Mouse (Mus musculus): ENCODE results near the gene Jazf1. TPM values are rescaled to one million over a fixed set of nuclear protein-coding genes. Genes with fewer than 3 reads are reported as not detected.

Gene Jazf1
- total RNA-seq, 1 experiment, result 1.2 TPM

DNA sequence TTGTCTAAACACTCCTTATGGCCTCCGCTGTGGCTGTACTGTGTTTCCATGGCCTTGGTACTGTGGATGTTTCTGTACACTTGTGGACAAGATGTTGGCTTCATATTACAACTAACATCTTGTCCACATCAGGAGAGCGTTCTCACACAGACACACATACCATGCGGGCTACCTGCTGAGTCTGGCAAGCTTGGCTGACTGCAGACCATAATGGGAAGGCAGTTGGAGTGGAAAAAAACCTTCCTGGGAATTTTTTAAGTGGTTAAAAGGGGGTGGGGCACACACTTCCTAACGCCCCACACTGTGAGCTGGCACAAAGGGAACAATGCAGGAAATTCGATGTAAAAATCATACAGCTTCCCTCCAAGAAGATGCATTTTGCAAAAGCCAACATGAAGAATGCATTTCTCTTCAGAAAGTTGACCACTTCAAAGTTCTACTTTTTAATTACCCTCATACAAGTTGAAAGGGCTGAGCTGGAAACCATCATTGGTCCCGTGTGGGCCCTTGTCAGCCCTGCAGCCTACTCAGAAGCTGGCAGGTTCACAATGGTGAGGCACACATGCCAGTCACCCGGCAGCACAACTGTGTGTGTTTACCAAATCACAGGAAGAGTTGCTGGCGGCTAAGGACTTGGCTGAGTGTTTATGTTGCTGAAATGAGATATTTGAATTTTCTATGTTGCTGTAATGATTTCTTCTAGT lies 215.9 kb downstream of the Jazf1 start:
- Histone ChIP-seq H3K4me3 (ENCODE audit: insufficient read depth in 1 of 2, low read depth in 1 of 2, low read length in 2 of 2, poor library complexity in 1 of 2, severe bottlenecking in 1 of 2) (no peak overlapping the region), H3K4me1 (ENCODE audit: control insufficient read depth in 2 of 2, insufficient read depth in 2 of 2, low read length in 2 of 2, poor library complexity in 1 of 2) (no peaks in the 10 kb centered on the region), H3K27ac (ENCODE audit: insufficient read depth, low read depth, low read length, poor library complexity, severe bottlenecking) (no peak overlapping the region), H3K9me3 (ENCODE audit: control insufficient read depth, insufficient read depth, low read depth, low read length) (no peaks in the 10 kb centered on the region), H3K9ac (ENCODE audit: insufficient read depth, low read depth, low read length, poor library complexity, severe bottlenecking) (no peak overlapping the region), H3K36me3 (ENCODE audit: control insufficient read depth, insufficient read depth, low read length, poor library complexity, severe bottlenecking) (no peaks in the 10 kb centered on the region)
- no peak for TF ChIP-seq ZC3H11A (IDR thresholded peaks at IDR 0.05; ENCODE audit: borderline replicate concordance, low read depth, low read length)
- no peak for TF ChIP-seq ZNF384 (IDR thresholded peaks at IDR 0.05; ENCODE audit: low read depth, low read length)
- no peak for TF ChIP-seq HCFC1 (IDR thresholded peaks at IDR 0.05; ENCODE audit: borderline replicate concordance, insufficient read depth, low read length)
- no peak for TF ChIP-seq CHD2 (IDR thresholded peaks at IDR 0.05; ENCODE audit: low read depth, low read length)
- no peak for TF ChIP-seq MAFK (IDR thresholded peaks at IDR 0.05; ENCODE audit: insufficient read depth, low read depth, low read length)
- in situ Hi-C loops (cut with MboI; ENCODE audit: low sequenced_read_pairs in 2 of 2, unreplicated experiment in 2 of 2), result no loop called here
- no peak for DNase-seq (ENCODE audit: low read depth, low spot score)

DNA sequence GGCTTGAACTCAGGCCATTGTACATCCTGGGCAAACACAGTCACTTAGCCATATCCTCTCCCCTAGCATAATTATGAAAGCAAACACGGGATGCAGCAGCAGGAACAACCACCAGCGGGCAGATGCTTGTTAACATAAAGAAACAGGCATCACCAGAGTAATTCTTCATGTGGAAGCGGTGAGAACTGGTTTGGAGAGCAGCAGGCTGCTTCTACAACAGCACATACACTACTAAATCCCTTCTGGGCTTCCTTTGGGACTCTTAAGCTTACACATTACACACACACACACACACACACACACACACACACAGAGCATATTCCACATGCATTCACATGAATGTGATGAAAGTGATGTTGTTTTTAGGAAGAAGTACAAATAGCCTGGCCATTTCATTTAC lies 216.5 kb downstream of the Jazf1 start:
- TF ChIP-seq MAFK (IDR thresholded peaks at IDR 0.05; ENCODE audit: insufficient read depth, low read depth, low read length) (no peak), CHD2 (IDR thresholded peaks at IDR 0.05; ENCODE audit: low read depth, low read length) (no peak), ZNF384 (IDR thresholded peaks at IDR 0.05; ENCODE audit: low read depth, low read length) (no peak), ZC3H11A (IDR thresholded peaks at IDR 0.05; ENCODE audit: borderline replicate concordance, low read depth, low read length) (no peak), HCFC1 (IDR thresholded peaks at IDR 0.05; ENCODE audit: borderline replicate concordance, insufficient read depth, low read length) (no peak)
- DNase-seq (ENCODE audit: low read depth, low spot score), result no peak
- Histone ChIP-seq H3K36me3 (ENCODE audit: control insufficient read depth, insufficient read depth, low read length, poor library complexity, severe bottlenecking) (no peaks in the 10 kb centered on the region), H3K9me3 (ENCODE audit: control insufficient read depth, insufficient read depth, low read depth, low read length) (no peaks in the 10 kb centered on the region), H3K9ac (ENCODE audit: insufficient read depth, low read depth, low read length, poor library complexity, severe bottlenecking) (no peak overlapping the region), H3K4me3 (ENCODE audit: insufficient read depth in 1 of 2, low read depth in 1 of 2, low read length in 2 of 2, poor library complexity in 1 of 2, severe bottlenecking in 1 of 2) (no peak overlapping the region), H3K4me1 (ENCODE audit: control insufficient read depth in 2 of 2, insufficient read depth in 2 of 2, low read length in 2 of 2, poor library complexity in 1 of 2) (no peaks in the 10 kb centered on the region), H3K27ac (ENCODE audit: insufficient read depth, low read depth, low read length, poor library complexity, severe bottlenecking) (no peak overlapping the region)
- in situ Hi-C loops (cut with MboI; ENCODE audit: low sequenced_read_pairs in 2 of 2, unreplicated experiment in 2 of 2), result no loop called here

DNA sequence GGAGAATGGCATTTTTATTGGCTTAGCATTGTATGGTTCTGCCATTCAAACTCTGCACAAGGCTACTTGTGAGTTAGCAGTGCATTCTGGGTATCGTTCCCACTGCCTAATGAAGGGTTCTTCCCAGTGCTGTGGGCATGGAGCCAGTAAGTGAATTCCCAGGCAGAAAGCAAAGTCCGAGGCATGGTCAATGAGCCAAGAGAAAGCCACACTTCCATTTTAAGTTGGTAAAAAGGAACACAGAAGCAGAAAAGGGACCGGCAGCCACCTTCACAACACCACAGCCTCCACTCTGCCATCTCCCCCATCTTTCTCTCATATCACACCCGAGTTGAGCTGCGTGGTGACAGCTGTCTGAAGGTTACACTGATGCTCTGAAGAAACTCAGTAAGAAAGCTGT lies 217.4 kb downstream of the Jazf1 start:
- no peaks in the 10 kb centered on the region for H3K4me1 ChIP-seq (ENCODE audit: control insufficient read depth in 2 of 2, insufficient read depth in 2 of 2, low read length in 2 of 2, poor library complexity in 1 of 2)
- in situ Hi-C loops (cut with MboI; ENCODE audit: low sequenced_read_pairs in 2 of 2, unreplicated experiment in 2 of 2), result no loop called here
- no peak overlapping the region for H3K4me3 ChIP-seq (ENCODE audit: insufficient read depth in 1 of 2, low read depth in 1 of 2, low read length in 2 of 2, poor library complexity in 1 of 2, severe bottlenecking in 1 of 2)
- TF ChIP-seq ZC3H11A (IDR thresholded peaks at IDR 0.05; ENCODE audit: borderline replicate concordance, low read depth, low read length) (no peak), MAFK (IDR thresholded peaks at IDR 0.05; ENCODE audit: insufficient read depth, low read depth, low read length) (no peak), CHD2 (IDR thresholded peaks at IDR 0.05; ENCODE audit: low read depth, low read length) (no peak), ZNF384 (IDR thresholded peaks at IDR 0.05; ENCODE audit: low read depth, low read length) (no peak), HCFC1 (IDR thresholded peaks at IDR 0.05; ENCODE audit: borderline replicate concordance, insufficient read depth, low read length) (no peak)
- H3K9me3 ChIP-seq (ENCODE audit: control insufficient read depth, insufficient read depth, low read depth, low read length), result no peaks in the 10 kb centered on the region
- no peaks in the 10 kb centered on the region for H3K36me3 ChIP-seq (ENCODE audit: control insufficient read depth, insufficient read depth, low read length, poor library complexity, severe bottlenecking)
- H3K9ac ChIP-seq (ENCODE audit: insufficient read depth, low read depth, low read length, poor library complexity, severe bottlenecking), result no peak overlapping the region
- no peak overlapping the region for H3K27ac ChIP-seq (ENCODE audit: insufficient read depth, low read depth, low read length, poor library complexity, severe bottlenecking)
- no peak for DNase-seq (ENCODE audit: low read depth, low spot score)

DNA sequence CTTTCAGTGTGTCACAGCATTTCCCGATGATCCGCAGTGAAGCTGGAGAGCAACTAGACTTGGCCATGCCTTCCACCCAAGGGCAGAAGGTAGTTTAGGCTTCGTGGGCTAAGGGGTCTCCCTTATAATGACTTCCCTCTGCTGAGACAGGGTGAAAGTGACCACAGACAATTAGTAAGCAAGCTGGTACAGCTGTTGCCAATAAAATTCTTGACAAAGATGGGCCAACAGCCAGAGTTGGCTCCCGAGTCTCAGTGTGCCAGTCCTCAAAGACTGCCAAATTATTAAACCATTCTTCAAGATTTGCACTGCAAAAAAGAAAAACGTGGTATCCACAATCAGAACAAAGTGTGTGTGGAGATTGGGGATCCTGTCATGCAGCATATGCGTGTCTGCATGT lies 220.2 kb downstream of the Jazf1 start:
- H3K4me3 ChIP-seq (ENCODE audit: insufficient read depth in 1 of 2, low read depth in 1 of 2, low read length in 2 of 2, poor library complexity in 1 of 2, severe bottlenecking in 1 of 2), result no peak overlapping the region
- H3K36me3 ChIP-seq (ENCODE audit: control insufficient read depth, insufficient read depth, low read length, poor library complexity, severe bottlenecking), result no peaks in the 10 kb centered on the region
- H3K9me3 ChIP-seq (ENCODE audit: control insufficient read depth, insufficient read depth, low read depth, low read length), result no peaks in the 10 kb centered on the region
- in situ Hi-C loops (cut with MboI; ENCODE audit: low sequenced_read_pairs in 2 of 2, unreplicated experiment in 2 of 2), result loop anchor here in 1 of 2 experiments (25.0 kb wide), 1 partner anchor 561 kb away; no protein-coding TSS in a partner anchor
- no peak overlapping the region for H3K27ac ChIP-seq (ENCODE audit: insufficient read depth, low read depth, low read length, poor library complexity, severe bottlenecking)
- H3K4me1 ChIP-seq (ENCODE audit: control insufficient read depth in 2 of 2, insufficient read depth in 2 of 2, low read length in 2 of 2, poor library complexity in 1 of 2), result no peaks in the 10 kb centered on the region
- no peak overlapping the region for H3K9ac ChIP-seq (ENCODE audit: insufficient read depth, low read depth, low read length, poor library complexity, severe bottlenecking)
- TF ChIP-seq ZC3H11A (IDR thresholded peaks at IDR 0.05; ENCODE audit: borderline replicate concordance, low read depth, low read length) (no peak), CHD2 (IDR thresholded peaks at IDR 0.05; ENCODE audit: low read depth, low read length) (no peak), MAFK (IDR thresholded peaks at IDR 0.05; ENCODE audit: insufficient read depth, low read depth, low read length) (no peak), HCFC1 (IDR thresholded peaks at IDR 0.05; ENCODE audit: borderline replicate concordance, insufficient read depth, low read length) (no peak), ZNF384 (IDR thresholded peaks at IDR 0.05; ENCODE audit: low read depth, low read length) (no peak)
- DNase-seq (ENCODE audit: low read depth, low spot score), result no peak
